Mouse (Mus musculus) embryonic facial prominence, embryonic 11.5 days (tissue): ENCODE results near the gene Dgcr6. TPM values are rescaled to one million over a fixed set of nuclear protein-coding genes. Genes with fewer than 3 reads are reported as not detected.

Experiments used
- ATAC-seq: fragments of 200-750 bp; cut with Nextera tagmentation; replicated peaks from 2 replicates; pipeline ENCODE4 v1.8.0; 2017; ENCODE audit warnings: low read depth; ENCODE audit not compliant: insufficient number of reproducible peaks, low FRiP score, low TSS enrichment
- DNase-seq: peaks from one replicate; pipeline ENCODE4 v3.0.0-alpha.2; 2015; ENCODE audit warnings: low spot score
- H3K27ac ChIP-seq: fragments of 300-500 bp; sonication (generic); replicated peaks from 2 replicates; pipeline ENCODE4 v1.5.1; 2014; ENCODE audit warnings: mild to moderate bottlenecking, low read depth, low read length, control low read depth
- H3K27me3 ChIP-seq: fragments of 300-500 bp; sonication (generic); 2 replicates; pipeline ENCODE4 v1.6.1; 2014; ENCODE audit warnings: mild to moderate bottlenecking, low read length, moderate library complexity, mixed read lengths; ENCODE audit not compliant: control insufficient read depth, insufficient read depth
- H3K36me3 ChIP-seq: fragments of 300-500 bp; sonication (generic); replicated peaks from 2 replicates; pipeline ENCODE4 v1.6.1; 2014; ENCODE audit warnings: low read depth, mild to moderate bottlenecking, low read length, moderate library complexity, mixed read lengths; ENCODE audit not compliant: control insufficient read depth, insufficient read depth
- H3K4me1 ChIP-seq: fragments of 300-500 bp; sonication (generic); 2 replicates; pipeline ENCODE4 v1.6.1; 2014; ENCODE audit warnings: low read length, mixed read lengths; ENCODE audit not compliant: control insufficient read depth, insufficient read depth
- H3K4me2 ChIP-seq: fragments of 300-500 bp; sonication (generic); 2 replicates; pipeline ENCODE4 v1.6.1; 2014; ENCODE audit warnings: low read depth, mild to moderate bottlenecking, control low read depth, low read length, moderate library complexity
- H3K4me3 ChIP-seq: fragments of 300-500 bp; sonication (generic); 2 replicates; pipeline ENCODE4 v1.5.1; 2014; ENCODE audit warnings: low read depth, low read length, control low read depth
- H3K9ac ChIP-seq: fragments of 300-500 bp; sonication (generic); replicated peaks from 2 replicates; pipeline ENCODE4 v1.6.1; 2014; ENCODE audit warnings: mild to moderate bottlenecking, control low read depth, low read length
- H3K9me3 ChIP-seq: fragments of 300-500 bp; sonication (generic); replicated peaks from 2 replicates; pipeline ENCODE4 v1.6.1; 2016; ENCODE audit warnings: mild to moderate bottlenecking, low read length, inconsistent platforms, mixed read lengths; ENCODE audit not compliant: control insufficient read depth
- WGBS: fragments of 180-500 bp; shearing (Covaris S2); extraction: QIAGEN DNeasy Blood & Tissue Kit; methylation state at CpG from one replicate; pipeline ENCODE4 v1.1.7; 2014; 5-methylcytosine and 5-hydroxymethylcytosine counted together
- polyA plus RNA-seq: library from polyadenylated mRNA; unstranded; fragments of >200 nt; fragmentation: Nextera tagmentation; extraction: Ambion mirVana; gene quantifications from 2 replicates; pipeline ENCODE4 v1.2.1, GENCODE M21; 2014

The Dgcr6 gene
- polyA plus RNA-seq, 1 experiment from 2014 or later = 118 TPM

DNA sequence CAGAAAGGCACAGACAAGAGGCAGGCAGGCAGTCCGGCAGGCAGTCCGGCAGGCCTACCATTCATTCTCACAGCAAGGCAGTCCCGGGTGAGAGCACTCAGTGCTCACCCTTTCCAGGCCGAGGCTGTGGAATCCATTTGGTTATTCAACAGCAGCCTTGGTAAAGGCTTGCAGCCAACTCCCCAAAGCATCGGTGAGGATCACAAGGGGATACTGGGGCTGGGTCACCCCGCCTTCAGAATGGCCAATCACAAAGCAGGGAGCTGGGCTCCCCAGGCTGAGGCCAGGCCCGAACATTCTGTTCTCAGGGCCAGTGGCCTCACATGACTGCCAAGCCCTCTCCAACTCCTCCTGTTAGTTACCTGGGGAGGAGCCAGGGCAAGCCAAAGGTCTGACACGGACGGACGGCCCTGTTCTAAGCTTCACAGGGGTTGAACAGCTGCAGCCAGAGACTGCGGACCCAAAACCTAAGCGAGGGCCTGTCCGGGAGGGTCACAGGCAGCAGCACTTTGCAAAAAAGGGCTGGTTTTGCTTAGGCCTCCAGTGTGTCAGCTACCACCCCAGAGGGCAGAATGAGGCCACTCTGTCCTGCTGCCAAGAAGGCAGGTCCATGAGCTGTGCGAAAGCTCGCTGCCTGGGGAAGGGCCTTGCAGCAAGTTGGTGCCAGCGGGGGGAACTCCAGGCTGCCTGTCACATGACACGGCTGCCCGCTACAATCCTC is 30.7 kb downstream of the Dgcr6 start:
- whole genome bisulfite sequencing = 83% methylated on average over 18 of the region's 18 CpGs
- no peaks in the 10 kb centered on the region for H3K27me3 ChIP-seq
- no peak for ATAC-seq
- H3K27ac ChIP-seq = no peak overlapping the region
- H3K4me1 ChIP-seq = no peaks in the 10 kb centered on the region; the same call in 1 of the 2 replicates
- no peaks in the 10 kb centered on the region for H3K36me3 ChIP-seq
- no peak overlapping the region for H3K4me3 ChIP-seq
- H3K9ac ChIP-seq = no peak overlapping the region
- no peaks in the 10 kb centered on the region for H3K9me3 ChIP-seq
- no peak for DNase-seq
- H3K4me2 ChIP-seq = no peak overlapping the region

DNA sequence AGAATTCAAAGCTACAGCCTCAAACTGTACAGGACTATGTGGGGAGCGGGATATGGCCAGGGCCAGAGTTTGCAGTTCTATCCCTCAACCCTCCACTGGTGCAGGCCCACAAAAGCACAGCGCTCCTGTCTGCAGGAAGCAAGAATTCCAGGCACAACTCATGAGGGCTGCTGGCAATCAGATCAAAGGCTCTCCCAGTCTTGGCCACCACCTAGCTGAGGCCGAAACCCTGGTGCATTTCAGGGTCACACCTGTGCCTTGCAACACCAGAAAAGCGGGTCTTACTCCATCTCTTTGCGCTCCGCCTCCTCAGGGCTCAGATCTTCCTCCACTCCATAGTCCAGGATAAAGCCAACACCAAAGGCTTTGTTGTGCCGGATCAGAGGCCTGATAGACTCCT is 31.6 kb downstream of the Dgcr6 start:
- H3K9me3 ChIP-seq = no peaks in the 10 kb centered on the region
- H3K9ac ChIP-seq = no peak overlapping the region
- H3K27me3 ChIP-seq = no peaks in the 10 kb centered on the region
- H3K27ac ChIP-seq = no peak overlapping the region
- H3K36me3 ChIP-seq = no peaks in the 10 kb centered on the region
- no peaks in the 10 kb centered on the region; the same call in 1 of the 2 replicates for H3K4me1 ChIP-seq
- no peak for ATAC-seq
- DNase-seq = no peak
- H3K4me3 ChIP-seq = no peak overlapping the region
- no peak overlapping the region for H3K4me2 ChIP-seq
- WGBS = 91% methylated on average over 7 of the region's 7 CpGs

DNA sequence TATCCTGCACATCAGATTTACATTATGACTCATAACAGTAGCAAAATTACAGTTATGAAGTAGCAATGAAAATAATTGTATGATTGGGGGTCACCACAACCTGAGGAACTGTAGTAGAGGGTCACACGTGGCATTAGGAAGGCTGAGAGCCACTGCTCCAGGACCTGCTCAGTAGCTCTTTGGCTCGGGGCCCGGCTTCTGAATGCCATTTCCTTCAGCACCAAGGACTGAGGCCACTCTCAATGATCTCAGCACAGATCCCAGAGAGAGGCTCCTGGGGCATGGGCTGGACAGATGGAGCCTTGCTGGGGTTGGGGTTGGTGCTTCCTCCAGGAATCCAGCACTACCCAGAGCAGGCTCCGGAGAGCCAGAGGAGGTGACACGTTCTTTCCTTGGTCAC is 34.4 kb downstream of the Dgcr6 start:
- H3K9ac ChIP-seq = no peak overlapping the region
- 82% methylated on average over 5 of the region's 5 CpGs for WGBS
- H3K4me3 ChIP-seq = no peak overlapping the region
- H3K27me3 ChIP-seq = no peaks in the 10 kb centered on the region
- H3K36me3 ChIP-seq = no peaks in the 10 kb centered on the region
- ATAC-seq (no peak), DNase-seq (no peak)
- no peak overlapping the region for H3K4me2 ChIP-seq
- no peaks in the 10 kb centered on the region for H3K9me3 ChIP-seq
- no peaks in the 10 kb centered on the region; the same call in 1 of the 2 replicates for H3K4me1 ChIP-seq
- no peak overlapping the region for H3K27ac ChIP-seq

DNA sequence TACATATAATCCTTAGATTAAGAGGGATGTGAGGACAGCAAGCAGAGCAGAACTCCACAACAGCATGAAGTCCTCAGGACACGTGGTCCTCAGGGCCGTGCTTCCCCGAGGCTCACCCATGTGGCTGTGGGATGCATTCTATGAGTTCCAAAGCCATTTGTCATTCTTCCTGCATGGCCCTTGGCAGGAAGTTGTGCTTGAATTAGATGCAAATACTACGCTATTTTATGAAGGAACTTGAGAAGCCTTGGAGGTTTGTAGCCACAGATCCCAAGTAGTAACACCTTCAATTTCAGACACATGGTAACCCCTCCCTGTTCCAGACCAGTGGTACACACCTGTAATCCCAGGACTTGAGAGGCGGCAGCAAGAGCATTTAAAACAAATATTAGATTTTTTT is 43.7 kb downstream of the Dgcr6 start:
- H3K4me3 ChIP-seq = no peak overlapping the region
- no peak for ATAC-seq
- H3K4me1 ChIP-seq = no peaks in the 10 kb centered on the region
- WGBS = 70% methylated on average over 5 of the region's 5 CpGs
- no peaks in the 10 kb centered on the region for H3K27me3 ChIP-seq
- no peak overlapping the region for H3K9ac ChIP-seq
- no peak for DNase-seq
- H3K4me2 ChIP-seq = no peak overlapping the region
- H3K36me3 ChIP-seq = no peaks in the 10 kb centered on the region
- no peak overlapping the region for H3K27ac ChIP-seq
- no peaks in the 10 kb centered on the region for H3K9me3 ChIP-seq

DNA sequence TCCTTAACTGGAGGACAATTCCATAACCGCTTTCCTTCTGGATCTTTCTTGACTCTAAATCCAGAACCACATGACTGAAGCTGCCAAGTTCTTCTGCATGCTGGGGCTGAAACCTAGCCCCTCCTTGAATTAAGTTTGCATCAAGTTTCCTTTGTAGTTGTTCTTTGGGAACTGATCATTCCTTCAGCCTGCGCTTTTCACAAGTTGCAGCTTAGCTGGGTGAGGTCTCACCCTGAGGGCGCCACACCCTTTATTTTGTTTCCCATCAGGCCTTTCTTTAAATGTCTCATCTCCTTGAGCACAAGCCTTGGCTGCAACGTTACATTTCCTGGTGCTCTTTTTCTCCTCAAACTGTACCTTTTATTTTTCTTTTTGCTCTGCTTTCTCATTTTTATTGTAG is 50.2 kb downstream of the Dgcr6 start:
- Histone ChIP-seq H3K27ac (no peak overlapping the region), H3K27me3 (no peaks in the 10 kb centered on the region), H3K36me3 (no peaks in the 10 kb centered on the region), H3K9ac (no peak overlapping the region), H3K4me1 (no peaks in the 10 kb centered on the region), H3K9me3 (no peaks in the 10 kb centered on the region), H3K4me2 (no peak overlapping the region), H3K4me3 (no peak overlapping the region)
- 73% methylated on average over 4 of the region's 4 CpGs for WGBS
- ATAC-seq (no peak), DNase-seq (no peak)

DNA sequence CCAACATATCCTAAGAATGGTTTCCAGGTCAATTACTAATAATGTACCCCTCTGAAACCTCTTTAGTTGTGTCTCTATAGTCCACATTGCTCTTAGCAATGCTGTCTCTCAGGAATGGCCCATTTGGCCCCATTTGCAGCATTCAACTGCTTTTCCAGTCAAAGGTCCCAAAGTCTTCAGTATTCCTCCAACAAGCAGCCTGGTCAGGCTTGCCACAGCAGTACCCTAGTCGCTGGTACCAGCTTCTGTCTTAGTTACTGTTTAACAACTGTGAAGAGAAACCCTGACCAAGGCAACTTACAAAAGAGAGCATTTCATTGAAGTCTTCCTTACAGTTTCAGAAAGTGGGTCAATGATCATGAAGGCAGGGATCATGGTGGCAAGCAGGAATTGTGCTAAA is 50.7 kb downstream of the Dgcr6 start:
- no peaks in the 10 kb centered on the region for H3K4me1 ChIP-seq
- ATAC-seq = no peak
- H3K9me3 ChIP-seq = no peaks in the 10 kb centered on the region
- no peaks in the 10 kb centered on the region for H3K27me3 ChIP-seq
- no peak for DNase-seq
- H3K4me2 ChIP-seq = no peak overlapping the region
- H3K27ac ChIP-seq = no peak overlapping the region
- WGBS = 85% methylated on average over 1 of the region's 1 CpGs
- H3K36me3 ChIP-seq = no peaks in the 10 kb centered on the region
- H3K4me3 ChIP-seq = no peak overlapping the region
- no peak overlapping the region for H3K9ac ChIP-seq

DNA sequence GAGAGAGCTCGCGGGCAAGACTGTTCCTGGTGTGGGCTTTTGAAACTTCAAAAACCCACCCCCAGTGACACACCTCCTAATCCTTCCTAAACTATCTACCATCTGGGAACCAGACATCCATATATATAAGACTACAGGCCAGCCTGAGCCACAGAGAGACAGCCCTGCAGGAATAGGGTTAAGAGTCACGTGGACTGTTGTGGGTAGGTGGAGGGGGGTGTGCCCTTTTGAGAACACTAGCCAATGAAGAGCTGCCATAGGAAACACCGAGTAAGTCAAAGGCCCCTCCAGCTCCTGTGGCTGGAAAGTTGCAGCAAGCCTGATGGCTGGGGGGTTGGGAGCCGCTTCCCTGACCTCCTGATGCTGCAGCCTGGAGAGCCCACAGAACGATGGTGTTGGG is 51.1 kb downstream of the Dgcr6 start:
- Histone ChIP-seq H3K27me3 (no peaks in the 10 kb centered on the region), H3K36me3 (no peaks in the 10 kb centered on the region), H3K4me1 (no peaks in the 10 kb centered on the region), H3K9ac (no peak overlapping the region), H3K4me2 (no peak overlapping the region), H3K4me3 (no peak overlapping the region), H3K9me3 (no peaks in the 10 kb centered on the region), H3K27ac (no peak overlapping the region)
- ATAC-seq (no peak), DNase-seq (no peak)
- 35% methylated on average over 6 of the region's 6 CpGs for WGBS

DNA sequence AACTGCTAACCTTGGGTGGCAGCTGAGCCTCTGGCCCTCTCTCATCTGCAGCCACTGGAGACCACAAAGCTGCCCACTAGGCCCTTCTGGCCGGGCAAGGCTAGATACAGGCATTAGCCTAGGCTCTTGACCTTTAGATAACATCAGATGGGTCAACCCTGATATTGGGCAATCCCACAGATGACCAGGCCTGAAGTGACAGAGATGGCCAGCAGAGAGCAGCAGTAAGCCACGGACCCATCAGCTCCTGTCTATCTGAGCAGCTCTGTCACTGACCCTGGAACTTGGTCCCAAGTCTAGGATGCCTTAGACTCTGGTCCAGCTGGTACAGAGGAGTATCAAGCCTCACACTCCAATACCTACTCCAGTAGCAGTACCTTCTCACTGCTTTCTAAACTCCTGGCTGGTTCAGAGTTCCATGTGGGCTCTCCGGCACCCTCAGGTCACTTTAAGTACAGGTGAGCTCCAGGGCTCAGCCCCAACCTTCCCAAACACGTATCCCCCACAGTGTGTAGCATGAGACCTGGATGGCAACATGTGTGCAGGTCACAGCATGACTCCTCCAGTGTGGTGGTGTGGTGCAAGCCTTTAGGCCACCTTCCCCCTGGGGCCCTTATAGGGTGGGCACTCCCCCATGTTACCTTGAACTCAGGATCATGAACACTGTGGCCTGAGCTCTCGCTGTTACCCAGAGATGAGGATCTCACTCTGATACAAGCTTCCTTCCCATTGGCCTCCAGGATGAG is 55.7 kb downstream of the Dgcr6 start:
- H3K4me3 ChIP-seq = no peak overlapping the region
- DNase-seq = peak; percentile 69
- H3K9ac ChIP-seq = no peak overlapping the region
- WGBS = 57% methylated on average over 5 of the region's 5 CpGs
- no peaks in the 10 kb centered on the region for H3K36me3 ChIP-seq
- H3K9me3 ChIP-seq = no peaks in the 10 kb centered on the region
- no peaks in the 10 kb centered on the region for H3K4me1 ChIP-seq
- H3K27me3 ChIP-seq = no peaks in the 10 kb centered on the region
- no peak overlapping the region for H3K4me2 ChIP-seq
- no peak overlapping the region for H3K27ac ChIP-seq
- ATAC-seq = peak; percentile 68
